Mouse (Mus musculus): ENCODE data around the gene Prkcg.

The Prkcg gene

DNA sequence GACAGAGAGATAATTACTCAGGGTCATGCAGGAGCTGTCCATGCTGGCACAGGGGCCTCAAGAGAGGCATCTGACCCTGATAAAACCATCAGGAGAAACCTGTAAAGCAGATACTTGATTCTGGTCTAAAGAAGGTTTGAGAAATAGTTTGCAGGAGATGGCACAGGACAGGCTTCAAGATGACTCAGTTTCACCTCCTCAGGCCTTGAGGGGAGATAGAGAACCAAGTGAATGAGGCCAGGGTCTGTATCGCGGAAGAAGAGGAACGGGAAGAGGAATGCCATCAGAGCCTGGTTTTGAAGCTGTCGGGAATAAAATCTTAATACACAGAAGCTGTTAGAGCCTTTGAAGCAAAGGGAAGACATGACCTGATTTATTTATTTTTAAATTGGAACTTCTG lies 28.7 kb downstream of the Prkcg start:
- no peak for DNase-seq (ENCODE audit: low spot score in 2 of 2)

- no peak for DNase-seq (ENCODE audit: low spot score in 2 of 2)
These were observed 31.9 kb downstream of the Prkcg start for GRCm38 (mm10) chr7:3320856-3321255.

DNA sequence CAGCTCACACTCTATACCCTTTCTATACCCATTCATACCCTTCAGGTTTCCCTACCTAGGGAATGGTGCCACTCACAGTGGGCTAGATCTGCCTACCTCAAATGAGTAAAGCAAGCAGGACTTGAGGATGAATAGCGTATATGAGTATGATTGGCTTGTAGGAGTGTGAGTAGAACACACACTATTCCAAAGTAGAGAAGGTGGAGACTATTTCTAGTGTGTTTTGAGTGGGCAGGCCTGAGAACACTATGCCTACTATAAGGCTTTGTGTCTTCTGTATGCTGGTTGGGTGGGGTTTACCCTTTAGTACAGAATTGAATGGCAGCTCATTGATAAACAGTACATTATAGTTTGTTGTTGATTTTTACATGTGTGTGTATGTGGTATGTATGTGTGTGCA lies 34.8 kb downstream of the Prkcg start:
- no peak for DNase-seq (ENCODE audit: low spot score in 2 of 2)

DNA sequence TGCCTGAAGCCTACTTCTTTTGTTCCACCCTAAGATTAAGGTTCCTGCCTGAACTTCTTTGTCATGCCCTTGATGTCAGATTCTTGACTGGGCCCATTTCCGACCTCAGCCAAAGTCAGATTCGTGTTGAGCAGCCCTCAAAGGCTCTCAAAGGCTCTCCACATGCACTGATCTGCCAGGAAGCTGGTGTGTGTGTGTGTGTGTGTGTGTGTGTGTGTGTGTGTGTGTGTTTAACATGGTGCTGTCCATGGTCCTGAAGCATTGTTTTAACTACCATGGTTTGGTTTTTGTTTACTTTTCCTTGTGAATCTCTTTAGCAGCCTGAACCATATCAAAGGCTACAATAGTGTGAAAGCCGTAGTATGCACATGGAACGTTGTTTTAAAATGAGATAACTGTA lies 39.0 kb downstream of the Prkcg start:
- no peak for DNase-seq (ENCODE audit: low spot score in 2 of 2)

DNA sequence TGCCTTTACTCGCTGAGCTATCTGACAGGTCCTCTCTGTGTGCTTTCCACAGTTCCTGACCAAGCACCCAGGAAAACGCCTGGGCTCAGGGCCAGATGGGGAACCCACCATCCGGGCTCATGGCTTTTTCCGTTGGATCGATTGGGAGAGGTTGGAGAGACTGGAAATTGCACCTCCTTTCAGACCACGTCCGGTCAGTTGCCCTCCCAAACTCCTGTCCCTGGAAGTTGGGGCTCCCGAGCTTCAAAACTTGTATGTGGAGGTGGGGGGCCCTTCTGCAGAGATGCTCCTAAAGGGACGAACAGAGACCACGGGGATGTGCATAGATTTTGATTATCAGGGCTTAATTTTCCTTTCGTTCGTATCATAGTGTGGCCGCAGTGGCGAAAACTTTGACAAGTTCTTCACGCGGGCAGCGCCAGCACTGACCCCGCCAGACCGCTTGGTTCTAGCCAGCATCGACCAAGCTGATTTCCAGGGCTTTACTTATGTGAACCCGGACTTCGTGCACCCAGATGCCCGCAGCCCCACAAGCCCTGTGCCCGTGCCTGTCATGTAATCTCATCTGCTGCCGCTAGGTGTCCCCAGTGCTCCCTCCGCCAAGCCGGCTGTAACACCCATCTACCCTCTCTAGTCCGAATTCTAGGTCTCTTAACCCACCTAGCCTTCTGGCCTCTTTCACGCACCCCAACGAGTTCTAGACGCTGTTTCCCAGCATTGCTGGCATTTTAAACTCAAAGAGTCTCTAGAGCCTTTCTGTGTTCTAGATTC lies 41.0 kb downstream of the Prkcg start:
- peak; percentile 29 to 73 for DNase-seq (ENCODE audit: low spot score in 2 of 2)

GRCm38 (mm10) chr7:3331171-3331570 lies 42.2 kb downstream of the Prkcg start:
- no peak for DNase-seq (ENCODE audit: low spot score in 2 of 2)

DNA sequence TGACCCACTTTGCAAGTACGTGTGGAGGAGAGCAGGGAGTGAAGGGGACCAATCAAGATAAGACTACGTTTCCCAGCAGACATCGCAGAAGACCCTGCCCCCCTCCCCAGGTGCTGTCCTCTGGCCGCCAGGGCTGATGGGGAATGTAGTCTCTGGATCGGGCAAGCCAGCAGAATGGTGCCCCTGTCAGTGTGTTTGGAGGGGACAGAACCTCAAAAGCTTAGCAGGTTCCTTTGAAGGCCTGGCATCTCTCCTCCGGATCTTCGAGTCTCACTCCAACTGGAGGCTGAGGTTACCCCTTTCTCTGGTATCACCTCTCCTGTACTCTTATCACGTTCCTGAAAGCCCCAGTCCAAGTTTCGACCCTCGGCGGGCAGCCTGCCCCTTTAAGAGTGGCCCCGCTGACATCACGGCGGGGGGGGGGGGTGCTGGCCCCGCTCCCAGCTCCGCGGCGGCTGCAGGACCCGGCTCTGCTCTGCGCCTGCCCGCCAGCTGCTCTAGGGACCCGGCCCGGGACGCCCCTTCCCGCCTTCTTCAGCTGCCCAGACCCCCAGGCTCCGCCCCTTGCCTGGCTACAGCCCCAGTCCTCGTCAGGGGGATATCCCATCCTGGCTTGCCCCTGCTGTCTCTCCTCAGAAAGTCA lies 42.7 kb downstream of the Prkcg start:
- DNase-seq (ENCODE audit: low spot score in 2 of 2), result no peak

DNA sequence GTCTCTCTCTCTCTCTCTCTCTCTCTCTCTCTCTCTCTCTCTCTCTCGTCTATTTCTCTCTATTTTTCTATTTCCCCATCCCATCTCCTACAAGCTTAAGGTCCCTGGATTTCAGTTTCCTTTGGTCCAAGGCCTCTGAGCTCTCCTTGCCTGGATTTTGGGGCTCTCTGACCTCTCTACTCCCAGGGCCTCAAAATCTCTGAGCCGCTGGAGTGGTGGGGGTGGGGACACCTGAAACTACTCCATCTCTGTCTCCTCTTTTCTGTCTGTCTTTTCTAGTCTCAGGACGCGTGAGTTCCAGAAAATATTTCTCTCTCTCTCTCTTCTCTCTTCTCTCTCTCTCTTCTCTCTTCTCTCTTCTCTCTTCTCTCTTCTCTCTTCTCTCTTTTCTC lies 43.2 kb downstream of the Prkcg start:
- DNase-seq (ENCODE audit: low spot score in 2 of 2), result no peak

GRCm38 (mm10) chr7:3332619-3333521 lies 43.9 kb downstream of the Prkcg start, which contains the start of gene Cacng7:
Gene Cacng7 (plus strand): TSS chr7:3332955.
- DNase-seq (ENCODE audit: low spot score in 2 of 2), result no peak

DNA sequence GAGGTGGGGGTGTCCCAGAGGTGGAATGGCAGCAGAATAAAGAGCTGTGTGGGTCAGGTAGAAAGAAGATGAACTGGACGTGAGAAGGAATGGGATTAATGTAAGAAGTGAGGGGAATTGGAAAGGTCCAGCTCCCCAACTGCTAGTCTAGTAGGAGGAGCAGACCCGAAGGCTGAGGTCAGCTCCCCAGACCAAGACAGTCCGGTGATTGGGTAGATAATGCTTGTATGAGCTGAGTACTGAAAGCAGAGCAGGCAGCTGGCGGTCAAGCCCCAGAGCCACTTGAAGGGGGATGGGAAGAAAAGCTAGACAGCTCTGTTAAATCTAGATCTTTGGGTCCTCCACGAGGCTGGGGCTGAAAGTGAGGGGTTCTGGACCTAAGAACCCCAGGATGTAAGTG lies 44.6 kb downstream of the Prkcg start:
- DNase-seq (ENCODE audit: low spot score in 2 of 2), result no peak

- no peak for DNase-seq (ENCODE audit: low spot score in 2 of 2)
These were observed 47.4 kb downstream of the Prkcg start for GRCm38 (mm10) chr7:3336412-3336811.

GRCm38 (mm10) chr7:3338286-3338935 lies 49.4 kb downstream of the Prkcg start:
- DNase-seq (ENCODE audit: low spot score in 2 of 2), result no peak

GRCm38 (mm10) chr7:3339010-3339409 lies 50.0 kb downstream of the Prkcg start:
- DNase-seq (ENCODE audit: low spot score in 2 of 2), result no peak

GRCm38 (mm10) chr7:3343861-3344260 lies 54.9 kb downstream of the Prkcg start:
- no peak for DNase-seq (ENCODE audit: low spot score in 2 of 2)

DNA sequence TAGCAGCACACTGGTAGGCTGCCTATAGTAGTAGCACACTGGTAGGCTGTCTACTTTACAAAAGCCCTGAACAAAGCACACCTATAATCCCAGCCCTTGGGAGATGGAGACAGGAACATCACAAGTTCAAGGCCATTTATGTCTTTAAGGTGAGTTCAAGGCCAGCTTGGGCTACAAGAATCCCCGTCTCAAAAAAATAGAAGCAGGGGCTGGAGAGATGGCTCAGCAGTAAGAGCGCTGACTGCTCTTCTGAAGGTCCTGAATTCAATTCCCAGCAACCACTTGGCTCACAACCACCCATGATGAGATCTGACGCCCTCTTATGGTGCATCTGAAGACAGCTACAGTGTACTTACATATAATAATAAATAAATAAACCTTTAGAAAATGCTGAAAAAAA lies 56.3 kb downstream of the Prkcg start:
- no peak for DNase-seq (ENCODE audit: low spot score in 2 of 2)

- no peak for DNase-seq (ENCODE audit: low spot score in 2 of 2)
These were observed 58.6 kb downstream of the Prkcg start for GRCm38 (mm10) chr7:3347366-3348287.

GRCm38 (mm10) chr7:3348326-3348725 lies 59.3 kb downstream of the Prkcg start:
- no peak for DNase-seq (ENCODE audit: low spot score in 2 of 2)

DNA sequence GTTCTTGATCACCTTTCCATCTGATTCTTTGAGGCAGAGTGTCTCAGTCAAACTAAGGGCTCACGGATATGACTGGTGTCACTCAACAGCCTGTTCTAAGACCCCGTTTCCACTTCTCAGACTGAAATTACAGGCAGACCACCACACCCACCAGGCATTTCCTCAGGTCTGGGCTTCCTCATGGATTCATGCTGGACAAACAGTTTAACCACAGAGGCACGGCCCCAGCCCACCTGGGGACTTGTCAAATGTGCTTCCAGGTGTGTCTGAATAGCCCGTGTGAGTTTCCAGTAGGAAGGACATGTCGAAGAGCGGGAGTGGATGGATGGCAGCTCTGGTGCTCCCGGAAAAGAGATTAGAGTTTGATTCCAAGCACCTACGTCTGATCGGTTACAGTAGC lies 60.8 kb downstream of the Prkcg start:
- DNase-seq (ENCODE audit: low spot score in 2 of 2), result no peak

DNA sequence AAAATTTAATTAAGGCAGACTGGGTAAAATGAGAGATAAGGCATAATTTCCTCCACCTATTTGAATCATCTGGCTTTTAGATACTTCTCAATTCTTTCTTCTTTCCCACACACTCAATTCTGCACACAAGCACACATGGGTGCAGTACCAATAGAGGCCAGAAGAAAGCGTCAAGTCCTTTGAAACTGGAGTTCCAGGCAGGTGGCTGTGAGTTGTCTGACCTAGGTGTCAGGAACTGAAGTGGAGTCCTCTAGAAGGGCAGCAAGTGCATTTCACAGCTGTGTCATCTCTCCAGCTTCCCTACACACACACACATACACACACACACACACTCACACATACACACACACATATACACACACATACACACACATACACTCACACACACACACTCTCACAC lies 62.6 kb downstream of the Prkcg start:
- DNase-seq (ENCODE audit: low spot score in 2 of 2), result no peak

DNA sequence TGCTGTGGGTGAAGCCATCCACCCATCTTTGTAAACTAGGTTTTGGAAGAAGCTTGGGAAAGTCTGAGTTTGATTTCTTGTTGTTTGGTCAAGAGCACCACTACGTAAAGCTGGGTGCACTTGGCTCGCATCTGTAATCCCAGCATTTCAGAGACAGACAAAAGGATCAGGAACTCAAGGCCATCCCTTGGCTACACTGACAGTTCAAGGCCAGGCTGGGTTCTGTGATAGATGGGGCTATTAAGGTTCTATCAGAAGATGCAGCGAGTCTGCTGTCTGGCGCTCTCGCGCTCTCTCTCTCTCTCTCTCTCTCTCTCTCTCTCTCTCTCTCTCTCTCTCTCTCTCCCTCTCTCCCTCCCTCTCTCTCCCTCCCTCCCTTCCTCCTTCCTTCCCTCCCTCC lies 65.9 kb downstream of the Prkcg start:
- no peak for DNase-seq (ENCODE audit: low spot score in 2 of 2)

GRCm38 (mm10) chr7:3360678-3361077 lies 71.7 kb downstream of the Prkcg start:
- DNase-seq (ENCODE audit: low spot score in 2 of 2), result no peak
